Mouse (Mus musculus): ENCODE measurements at regions not wholly inside any gene's neighbourhood (a gene's known extent, or its start where the extent isn't known, plus 50 kb on each side); places are given as distances from the start of the nearest gene placed in this dataset.

DNA sequence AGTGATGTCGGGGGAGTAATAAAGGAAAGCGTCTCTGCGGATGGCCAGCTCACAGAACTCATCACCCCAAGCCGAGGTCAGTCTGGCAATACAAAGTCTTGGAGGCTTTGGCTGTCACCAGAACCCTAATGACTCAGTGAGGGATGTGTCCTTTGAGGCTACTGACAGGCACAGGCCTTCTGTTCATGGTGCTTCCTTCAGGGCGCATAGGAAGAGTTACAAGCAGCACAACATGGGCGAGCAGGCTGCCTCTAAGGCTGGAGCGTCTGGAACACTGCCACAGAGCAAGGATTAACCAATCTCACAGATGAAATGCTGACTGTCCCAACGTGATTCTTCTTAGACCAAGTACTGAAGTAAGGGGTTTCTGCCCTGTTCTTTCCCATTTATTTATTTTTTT is 55.4 kb upstream of the Kdm7a start:
- Histone ChIP-seq H3K4me3 (replicated peaks) (no peak overlapping the region), H3K9me3 (ENCODE audit: control insufficient read depth, low read length) (no peaks in the 10 kb centered on the region), H3K4me1 (ENCODE audit: control insufficient read depth) (no peaks in the 10 kb centered on the region), H3K27me3 (ENCODE audit: control insufficient read depth) (peaks cover 25% of the 10 kb centered on the region), H3K36me3 (ENCODE audit: control insufficient read depth) (no peaks in the 10 kb centered on the region)
- TF ChIP-seq TAL1 (IDR thresholded peaks at IDR 0.05; ENCODE audit: low read length) (no peak), GATA1 (IDR thresholded peaks at IDR 0.05; ENCODE audit: low read length) (no peak)

GRCm38 (mm10) chr6:39260480-39260879 is 53.9 kb upstream of the Kdm7a start:
- Histone ChIP-seq H3K9me3 (ENCODE audit: control insufficient read depth, low read length) (no peaks in the 10 kb centered on the region; the same call in 1 of the 2 replicates), H3K4me3 (replicated peaks) (no peak overlapping the region), H3K36me3 (ENCODE audit: control insufficient read depth) (no peaks in the 10 kb centered on the region), H3K27me3 (ENCODE audit: control insufficient read depth) (peaks cover 40% of the 10 kb centered on the region), H3K4me1 (ENCODE audit: control insufficient read depth) (no peaks in the 10 kb centered on the region; the same call in 1 of the 2 replicates)
- TF ChIP-seq GATA1 (IDR thresholded peaks at IDR 0.05; ENCODE audit: low read length) = no peak
- TF ChIP-seq TAL1 (IDR thresholded peaks at IDR 0.05; ENCODE audit: low read length) = no peak

DNA sequence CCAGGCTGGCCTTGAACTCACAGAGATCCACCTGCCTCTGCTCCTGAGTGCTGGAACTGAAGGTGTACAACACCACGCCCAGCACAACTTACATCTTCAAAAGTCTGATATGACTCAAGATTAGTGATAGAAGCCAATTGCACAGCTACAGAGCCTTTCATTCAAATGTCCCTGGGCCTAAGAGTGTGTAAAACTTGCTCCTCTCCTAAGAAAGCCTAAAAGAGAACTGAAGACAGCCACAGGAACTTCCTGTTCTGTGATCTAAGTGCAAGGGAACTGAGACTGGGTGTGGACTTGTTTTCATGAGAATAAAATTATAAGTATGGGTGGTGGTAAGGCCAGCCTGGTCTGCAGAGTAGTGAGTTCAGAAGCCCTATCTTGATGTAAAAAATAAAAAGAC is 52.5 kb upstream of the Kdm7a start:
- Histone ChIP-seq H3K27me3 (ENCODE audit: control insufficient read depth) (peaks cover 52% of the 10 kb centered on the region), H3K36me3 (ENCODE audit: control insufficient read depth) (no peaks in the 10 kb centered on the region), H3K9me3 (ENCODE audit: control insufficient read depth, low read length) (no peaks in the 10 kb centered on the region; the same call in 1 of the 2 replicates), H3K4me1 (ENCODE audit: control insufficient read depth) (no peaks in the 10 kb centered on the region; the same call in 1 of the 2 replicates), H3K4me3 (replicated peaks) (no peak overlapping the region)
- TF ChIP-seq GATA1 (IDR thresholded peaks at IDR 0.05; ENCODE audit: low read length) = no peak

DNA sequence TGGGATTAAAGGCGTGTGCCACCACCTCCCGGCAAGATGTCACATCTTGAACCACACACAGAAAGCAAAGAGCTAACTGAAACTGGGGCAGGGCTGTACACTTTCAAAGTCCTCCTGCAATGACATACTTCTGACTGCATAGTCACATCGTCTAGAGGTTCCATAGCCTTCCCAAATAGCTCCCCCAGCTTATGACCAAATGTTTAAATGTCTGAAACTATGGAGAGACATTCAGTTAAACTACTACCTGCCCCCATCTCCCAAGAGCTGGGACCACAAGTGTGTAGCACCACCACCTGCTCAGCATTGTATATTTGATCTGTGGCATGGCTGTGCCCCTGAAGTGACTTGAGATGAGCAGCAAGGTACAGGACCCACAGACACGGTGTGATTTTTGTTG is 52.1 kb upstream of the Kdm7a start:
- no peaks in the 10 kb centered on the region; the same call in 1 of the 2 replicates for H3K9me3 ChIP-seq (ENCODE audit: control insufficient read depth, low read length)
- TF ChIP-seq GATA1 (IDR thresholded peaks at IDR 0.05; ENCODE audit: low read length) (no peak), TAL1 (IDR thresholded peaks at IDR 0.05; ENCODE audit: low read length) (no peak)
- H3K36me3 ChIP-seq (ENCODE audit: control insufficient read depth) = no peaks in the 10 kb centered on the region
- no peak overlapping the region for H3K4me3 ChIP-seq (replicated peaks)
- no peaks in the 10 kb centered on the region; the same call in 1 of the 2 replicates for H3K4me1 ChIP-seq (ENCODE audit: control insufficient read depth)
- peaks cover 57% of the 10 kb centered on the region for H3K27me3 ChIP-seq (ENCODE audit: control insufficient read depth)

GRCm38 (mm10) chr6:39257667-39258395 is 51.2 kb upstream of the Kdm7a start:
- peaks cover 58% of the 10 kb centered on the region for H3K27me3 ChIP-seq (ENCODE audit: control insufficient read depth)
- H3K36me3 ChIP-seq (ENCODE audit: control insufficient read depth) = no peaks in the 10 kb centered on the region

GRCm38 (mm10) chr6:39257111-39257571 is 50.6 kb upstream of the Kdm7a start:
- no peak for TF ChIP-seq TAL1 (IDR thresholded peaks at IDR 0.05; ENCODE audit: low read length)
- TF ChIP-seq GATA1 (IDR thresholded peaks at IDR 0.05; ENCODE audit: low read length) = no peak
- no peaks in the 10 kb centered on the region; the same call in 1 of the 2 replicates for H3K9me3 ChIP-seq (ENCODE audit: control insufficient read depth, low read length)
- no peaks in the 10 kb centered on the region; the same call in 1 of the 2 replicates for H3K4me1 ChIP-seq (ENCODE audit: control insufficient read depth)
- no peak overlapping the region for H3K4me3 ChIP-seq (replicated peaks)
- no peaks in the 10 kb centered on the region for H3K36me3 ChIP-seq (ENCODE audit: control insufficient read depth)
- peaks cover 58% of the 10 kb centered on the region for H3K27me3 ChIP-seq (ENCODE audit: control insufficient read depth)

More at GRCm38 (mm10) chr6:39257667-39258395, 51.2 kb upstream of the Kdm7a start:
- Histone ChIP-seq H3K9me3 (ENCODE audit: control insufficient read depth, low read length) (no peaks in the 10 kb centered on the region; the same call in 1 of the 2 replicates), H3K4me1 (ENCODE audit: control insufficient read depth) (no peaks in the 10 kb centered on the region; the same call in 1 of the 2 replicates), H3K4me3 (replicated peaks) (no peak overlapping the region)
- TF ChIP-seq GATA1 (IDR thresholded peaks at IDR 0.05; ENCODE audit: low read length) (no peak), TAL1 (IDR thresholded peaks at IDR 0.05; ENCODE audit: low read length) (no peak)

GRCm38 (mm10) chr6:39256304-39257103 is 49.9 kb upstream of the Kdm7a start:
- Histone ChIP-seq H3K27me3 (ENCODE audit: control insufficient read depth) (peaks cover 58% of the 10 kb centered on the region), H3K4me3 (replicated peaks) (no peak overlapping the region)

More at GRCm38 (mm10) chr6:39256304-39257103, 49.9 kb upstream of the Kdm7a start:
- Histone ChIP-seq H3K4me1 (ENCODE audit: control insufficient read depth) (no peaks in the 10 kb centered on the region; the same call in 1 of the 2 replicates), H3K9me3 (ENCODE audit: control insufficient read depth, low read length) (no peaks in the 10 kb centered on the region; the same call in 1 of the 2 replicates), H3K36me3 (ENCODE audit: control insufficient read depth) (no peaks in the 10 kb centered on the region)
- no peak for TF ChIP-seq TAL1 (IDR thresholded peaks at IDR 0.05; ENCODE audit: low read length)
- TF ChIP-seq GATA1 (IDR thresholded peaks at IDR 0.05; ENCODE audit: low read length) = no peak

All from erythroblast, embryonic 14.5 days (primary cell).